Mouse (Mus musculus): ENCODE measurements around the gene Nodal. TPM values are rescaled to one million over a fixed set of nuclear protein-coding genes. Genes with fewer than 3 reads are reported as not detected.

Nodal gene
- polyA plus RNA-seq, 1 experiment from 2014 or later, result not detected

GRCm38 (mm10) chr10:61428416-61428815, 10.6 kb downstream of the Nodal start:
- Histone ChIP-seq H3K9ac (no peak overlapping the region), H3K9me3 (replicated peaks) (no peaks in the 10 kb centered on the region), H3K4me2 (no peak overlapping the region), H3K36me3 (peaks cover 40% of the 10 kb centered on the region), H3K27me3 (replicated peaks) (no peaks in the 10 kb centered on the region), H3K4me1 (replicated peaks) (peaks cover 26% of the 10 kb centered on the region), H3K27ac (ENCODE audit: poor library complexity, severe bottlenecking) (no peak overlapping the region), H3K4me3 (no peak overlapping the region)
- 69% methylated on average over 4 of the region's 4 CpGs for WGBS
- ATAC-seq (ENCODE audit: insufficient number of reproducible peaks, low FRiP score), result no peak

DNA sequence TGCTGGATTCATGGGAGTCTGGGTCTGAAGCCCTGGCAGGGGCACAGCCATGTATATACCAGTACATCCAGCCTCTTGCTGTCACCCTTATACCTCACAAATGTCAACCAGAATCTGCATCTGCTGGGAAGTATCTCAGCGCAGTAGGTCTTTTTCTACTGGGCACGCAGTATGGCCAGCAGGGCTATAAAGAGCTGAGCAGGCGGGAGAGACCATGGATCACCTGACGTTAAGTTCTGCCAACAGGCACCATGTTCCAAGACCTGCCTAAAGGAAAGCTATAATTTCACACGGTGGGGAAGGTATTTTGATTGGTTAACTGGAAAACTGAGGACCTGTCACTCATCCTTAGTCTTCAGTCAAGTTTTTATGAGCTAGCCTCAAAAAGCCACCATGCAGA, 11.3 kb downstream of the Nodal start:
- H3K4me2 ChIP-seq, result no peak overlapping the region
- H3K4me1 ChIP-seq (replicated peaks), result peaks cover 23% of the 10 kb centered on the region
- H3K36me3 ChIP-seq, result peaks cover 47% of the 10 kb centered on the region
- H3K9ac ChIP-seq, result no peak overlapping the region
- no peak for ATAC-seq (ENCODE audit: insufficient number of reproducible peaks, low FRiP score)
- WGBS, result 91% methylated on average over 5 of the region's 5 CpGs
- no peak overlapping the region for H3K27ac ChIP-seq (ENCODE audit: poor library complexity, severe bottlenecking)
- H3K27me3 ChIP-seq (replicated peaks), result no peaks in the 10 kb centered on the region
- no peak overlapping the region for H3K4me3 ChIP-seq
- H3K9me3 ChIP-seq (replicated peaks), result no peaks in the 10 kb centered on the region

DNA sequence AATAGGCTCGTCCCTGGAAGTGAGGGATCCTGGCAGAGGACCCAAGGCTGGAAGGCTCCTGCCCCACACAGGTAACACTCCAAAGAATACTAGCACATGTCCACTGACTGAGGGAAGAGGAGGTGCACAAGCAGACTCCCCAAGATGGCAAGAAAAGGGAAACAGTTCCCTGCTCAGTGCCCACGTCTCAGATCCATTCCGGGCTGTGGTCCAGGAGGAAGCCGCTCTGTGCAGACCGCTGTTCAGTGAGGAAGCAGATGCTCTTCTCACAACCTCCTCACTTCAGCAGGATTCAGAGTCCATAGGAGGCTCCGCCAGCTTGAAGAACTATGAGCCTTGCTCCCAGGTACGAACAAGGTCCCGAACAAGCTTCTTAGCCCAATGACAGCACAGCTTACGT, 13.6 kb downstream of the Nodal start:
- no peaks in the 10 kb centered on the region for H3K27me3 ChIP-seq (replicated peaks)
- H3K9me3 ChIP-seq (replicated peaks), result no peaks in the 10 kb centered on the region
- H3K36me3 ChIP-seq, result peaks cover 60% of the 10 kb centered on the region
- no peak overlapping the region for H3K4me2 ChIP-seq
- H3K4me1 ChIP-seq (replicated peaks), result peaks cover 6% of the 10 kb centered on the region
- ATAC-seq (ENCODE audit: insufficient number of reproducible peaks, low FRiP score), result no peak
- no peak overlapping the region for H3K9ac ChIP-seq
- H3K4me3 ChIP-seq, result no peak overlapping the region
- 97% methylated on average over 9 of the region's 9 CpGs for WGBS
- H3K27ac ChIP-seq (ENCODE audit: poor library complexity, severe bottlenecking), result no peak overlapping the region

DNA sequence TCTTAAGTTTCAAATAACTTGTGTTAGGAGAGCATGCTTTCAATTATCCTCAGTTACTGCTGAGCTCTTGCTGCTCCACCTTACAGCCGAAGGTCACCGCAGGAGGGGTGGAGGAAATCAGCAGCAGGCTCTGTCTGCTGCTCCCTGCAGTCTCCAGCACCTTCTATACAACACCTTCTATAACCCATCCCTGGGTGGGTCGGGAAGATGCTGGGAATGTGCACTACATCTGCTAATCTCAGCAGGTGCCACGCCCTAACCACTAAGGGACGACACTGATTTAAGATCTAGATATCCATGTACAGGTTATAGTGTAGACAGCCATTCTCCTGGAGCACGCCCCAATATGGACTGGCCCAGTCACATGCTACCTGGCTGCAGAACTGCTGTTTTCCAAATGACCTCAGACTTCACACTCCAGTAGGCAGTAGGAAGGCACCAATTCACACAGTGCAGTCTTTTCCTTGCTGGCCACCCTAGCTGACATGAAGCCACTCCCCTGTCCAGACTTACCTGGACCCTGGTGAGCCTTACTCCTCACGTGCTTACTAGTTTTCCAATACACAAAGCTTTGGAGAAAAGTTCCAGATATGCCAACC, 22.5 kb downstream of the Nodal start:
- ATAC-seq (ENCODE audit: insufficient number of reproducible peaks, low FRiP score), result no peak
- H3K4me2 ChIP-seq, result no peak overlapping the region

DNA sequence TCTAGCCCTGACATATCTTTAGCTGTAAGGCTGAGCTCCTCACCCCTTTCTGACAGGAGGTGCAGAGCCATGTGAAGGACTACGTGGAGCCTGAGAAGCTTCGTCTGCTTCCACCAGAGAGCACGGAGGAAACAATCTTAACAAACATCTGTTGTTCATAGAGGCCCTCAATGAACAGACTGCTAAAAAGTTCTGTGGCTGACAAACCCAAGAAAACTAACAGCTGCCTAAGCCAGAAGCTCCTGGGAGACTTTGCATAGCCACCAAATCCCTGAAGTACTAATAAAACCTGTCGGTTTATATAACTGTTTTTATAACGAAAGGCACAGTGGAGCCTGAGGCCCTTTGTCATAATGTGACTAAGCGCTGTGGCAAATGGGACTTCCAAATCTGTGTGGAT, 25.7 kb downstream of the Nodal start:
- 66% methylated on average over 6 of the region's 6 CpGs for WGBS
- H3K27me3 ChIP-seq (replicated peaks), result no peaks in the 10 kb centered on the region
- H3K9ac ChIP-seq, result no peak overlapping the region
- peaks cover 28% of the 10 kb centered on the region; the same call in 1 of the 2 replicates for H3K36me3 ChIP-seq
- H3K9me3 ChIP-seq (replicated peaks), result no peaks in the 10 kb centered on the region
- no peak for ATAC-seq (ENCODE audit: insufficient number of reproducible peaks, low FRiP score)
- no peak overlapping the region for H3K4me2 ChIP-seq
- no peak overlapping the region for H3K27ac ChIP-seq (ENCODE audit: poor library complexity, severe bottlenecking)
- peaks cover 64% of the 10 kb centered on the region for H3K4me1 ChIP-seq (replicated peaks)
- H3K4me3 ChIP-seq, result no peak overlapping the region

More for the DNA sequence above, 22.5 kb downstream of the Nodal start:
- Histone ChIP-seq H3K27me3 (replicated peaks) (no peaks in the 10 kb centered on the region), H3K9ac (no peak overlapping the region), H3K36me3 (peaks cover 12% of the 10 kb centered on the region; the same call in 1 of the 2 replicates), H3K9me3 (replicated peaks) (no peaks in the 10 kb centered on the region), H3K4me1 (replicated peaks) (peaks cover 35% of the 10 kb centered on the region), H3K27ac (ENCODE audit: poor library complexity, severe bottlenecking) (no peak overlapping the region), H3K4me3 (no peak overlapping the region)
- WGBS, result 90% methylated on average over 7 of the region's 7 CpGs

- ATAC-seq (ENCODE audit: insufficient number of reproducible peaks, low FRiP score), result no peak
- peaks cover 65% of the 10 kb centered on the region for H3K4me1 ChIP-seq (replicated peaks)
Observed at GRCm38 (mm10) chr10:61443876-61444275, 26.1 kb downstream of the Nodal start.

GRCm38 (mm10) chr10:61445016-61445415, 27.2 kb downstream of the Nodal start:
- H3K27me3 ChIP-seq (replicated peaks), result no peaks in the 10 kb centered on the region
- no peak overlapping the region for H3K9ac ChIP-seq
- peaks cover 74% of the 10 kb centered on the region for H3K4me1 ChIP-seq (replicated peaks)
- no peak for ATAC-seq (ENCODE audit: insufficient number of reproducible peaks, low FRiP score)
- H3K9me3 ChIP-seq (replicated peaks), result no peaks in the 10 kb centered on the region
- H3K27ac ChIP-seq (ENCODE audit: poor library complexity, severe bottlenecking), result no peak overlapping the region
- WGBS, result 87% methylated on average over 3 of the region's 3 CpGs
- H3K36me3 ChIP-seq, result peaks cover 23% of the 10 kb centered on the region; the same call in 1 of the 2 replicates
- no peak overlapping the region for H3K4me3 ChIP-seq
- H3K4me2 ChIP-seq, result no peak overlapping the region

More at GRCm38 (mm10) chr10:61443876-61444275, 26.1 kb downstream of the Nodal start:
- peaks cover 25% of the 10 kb centered on the region; the same call in 1 of the 2 replicates for H3K36me3 ChIP-seq
- H3K9ac ChIP-seq, result no peak overlapping the region
- no peaks in the 10 kb centered on the region for H3K27me3 ChIP-seq (replicated peaks)
- H3K4me3 ChIP-seq, result no peak overlapping the region
- H3K4me2 ChIP-seq, result no peak overlapping the region
- no peaks in the 10 kb centered on the region for H3K9me3 ChIP-seq (replicated peaks)
- 53% methylated on average over 1 of the region's 1 CpGs for WGBS
- no peak overlapping the region for H3K27ac ChIP-seq (ENCODE audit: poor library complexity, severe bottlenecking)

DNA sequence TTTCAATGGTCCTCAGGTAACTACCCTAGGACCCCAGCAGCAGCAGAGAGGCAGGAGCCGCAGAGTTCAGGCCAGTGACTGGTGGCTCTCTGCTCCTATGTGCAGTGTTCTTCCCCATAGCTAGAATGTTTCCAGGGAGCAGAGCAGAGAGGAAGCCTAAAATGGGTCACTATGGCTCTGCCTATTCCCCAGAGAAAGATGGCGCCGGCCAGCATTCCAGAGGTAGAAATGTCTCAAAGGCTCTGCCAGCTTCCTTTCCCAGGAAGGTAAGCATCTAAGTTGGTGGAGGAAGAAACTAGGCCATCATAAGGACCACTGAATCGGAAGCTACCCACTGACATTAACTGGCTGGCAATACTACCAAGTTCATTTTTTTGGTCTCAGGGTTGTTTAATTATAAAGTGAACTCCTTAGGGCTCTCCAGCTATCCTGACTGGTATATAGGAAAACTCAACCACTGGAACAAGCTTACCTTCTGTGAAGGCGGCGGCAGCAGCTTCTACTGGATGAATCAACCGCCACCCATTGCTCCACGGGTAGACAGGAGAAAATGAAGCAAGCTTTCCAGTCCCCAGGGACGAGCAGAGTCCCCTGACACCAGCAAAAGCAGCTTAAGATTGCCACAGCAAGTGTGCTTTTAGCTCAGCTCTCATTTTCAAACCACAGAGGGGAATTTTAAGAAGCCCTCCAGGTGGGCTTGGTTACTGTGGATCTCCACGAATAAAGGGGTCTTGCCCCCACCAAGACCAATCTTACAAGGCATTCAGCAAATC, 30.0 kb downstream of the Nodal start:
- peaks cover 83% of the 10 kb centered on the region for H3K4me1 ChIP-seq (replicated peaks)
- H3K9me3 ChIP-seq (replicated peaks), result no peaks in the 10 kb centered on the region
- no peak overlapping the region for H3K9ac ChIP-seq
- WGBS, result 83% methylated on average over 10 of the region's 10 CpGs
- ATAC-seq (ENCODE audit: insufficient number of reproducible peaks, low FRiP score), result no peak
- H3K27ac ChIP-seq (ENCODE audit: poor library complexity, severe bottlenecking), result no peak overlapping the region
- no peak overlapping the region for H3K4me3 ChIP-seq
- H3K36me3 ChIP-seq, result peaks cover 22% of the 10 kb centered on the region
- H3K4me2 ChIP-seq, result no peak overlapping the region
- no peaks in the 10 kb centered on the region for H3K27me3 ChIP-seq (replicated peaks)

- Histone ChIP-seq H3K9me3 (replicated peaks) (no peaks in the 10 kb centered on the region), H3K9ac (no peak overlapping the region), H3K4me3 (no peak overlapping the region), H3K36me3 (peaks cover 22% of the 10 kb centered on the region), H3K27ac (ENCODE audit: poor library complexity, severe bottlenecking) (no peak overlapping the region), H3K4me2 (no peak overlapping the region), H3K27me3 (replicated peaks) (no peaks in the 10 kb centered on the region), H3K4me1 (replicated peaks) (peaks cover 73% of the 10 kb centered on the region)
- no peak for ATAC-seq (ENCODE audit: insufficient number of reproducible peaks, low FRiP score)
- WGBS, result 47% methylated on average over 3 of the region's 3 CpGs
Observed at GRCm38 (mm10) chr10:61448834-61449233, 31.1 kb downstream of the Nodal start.

DNA sequence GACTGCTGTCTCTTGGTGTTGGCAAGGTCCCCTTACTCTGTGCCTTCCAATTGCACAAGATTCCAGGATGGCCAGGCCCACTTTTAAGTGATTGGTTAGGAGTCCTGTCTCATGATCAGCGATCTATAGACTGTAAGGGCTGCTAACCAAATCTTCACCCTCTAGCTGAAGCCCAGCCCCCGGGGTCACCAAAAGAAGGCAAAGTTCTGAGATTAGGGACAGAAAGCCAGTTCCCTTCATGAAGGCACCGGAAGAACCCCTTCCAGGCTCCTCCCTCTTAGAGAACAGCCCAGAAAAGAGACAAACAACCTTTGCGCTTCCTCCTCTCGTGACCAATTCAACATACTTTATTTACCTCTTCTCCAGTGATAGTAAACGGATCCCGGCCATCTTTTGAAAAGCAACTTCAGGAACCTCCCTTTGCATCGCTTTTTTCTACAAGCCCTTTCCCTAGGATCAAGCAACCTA, 33.7 kb downstream of the Nodal start:
- ATAC-seq (ENCODE audit: insufficient number of reproducible peaks, low FRiP score), result no peak
- 2% methylated on average over 8 of the region's 8 CpGs for WGBS
- peak overlapping the region; percentile 94 for H3K9ac ChIP-seq
- peak overlapping the region; percentile 77 for H3K27ac ChIP-seq (ENCODE audit: poor library complexity, severe bottlenecking)
- peaks cover 22% of the 10 kb centered on the region for H3K36me3 ChIP-seq
- no peaks in the 10 kb centered on the region for H3K27me3 ChIP-seq (replicated peaks)
- peaks cover 47% of the 10 kb centered on the region for H3K4me1 ChIP-seq (replicated peaks)
- H3K4me2 ChIP-seq, result peak overlapping the region; percentile 88
- peaks cover 4% of the 10 kb centered on the region; the same call in 1 of the 2 replicates for H3K9me3 ChIP-seq (replicated peaks)
- peak overlapping the region; percentile 96 for H3K4me3 ChIP-seq

DNA sequence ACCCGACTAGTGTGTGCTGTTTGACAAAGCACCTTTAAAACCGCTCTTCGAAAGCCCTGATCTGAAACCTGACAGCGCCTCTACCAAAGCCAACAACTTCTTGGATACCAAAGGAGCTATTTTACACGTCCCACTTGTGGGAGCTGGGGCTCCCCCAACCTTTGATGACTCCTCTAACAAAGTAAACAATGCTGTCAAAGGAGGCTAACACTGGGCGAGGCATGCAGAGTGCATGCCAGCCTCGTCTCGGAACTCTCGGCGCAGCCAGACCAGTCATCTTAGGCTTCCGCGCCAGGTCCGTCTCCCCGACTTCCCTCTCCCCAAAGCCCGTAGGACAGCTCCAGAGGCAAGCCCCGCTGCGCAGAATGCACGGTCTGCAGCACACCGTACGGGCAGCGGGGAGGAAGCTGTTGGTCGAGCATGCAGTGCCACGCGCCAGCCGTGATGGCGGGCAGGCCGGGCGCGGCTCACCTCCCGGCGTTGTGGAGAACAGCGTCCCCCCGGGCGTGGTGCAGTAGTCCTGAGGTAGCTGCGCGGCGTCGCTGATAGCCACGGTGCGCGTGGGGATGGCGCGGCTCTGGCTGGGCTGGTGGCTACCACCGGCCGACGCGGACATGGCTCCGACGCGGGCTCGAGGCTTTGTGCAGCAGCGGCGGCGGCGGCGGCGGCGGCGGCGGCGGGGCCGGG, 34.3 kb downstream of the Nodal start:
- peak; percentile 49 for ATAC-seq (ENCODE audit: insufficient number of reproducible peaks, low FRiP score)
- peak overlapping the region; percentile 94 for H3K9ac ChIP-seq
- peaks cover 17% of the 10 kb centered on the region for H3K36me3 ChIP-seq
- peak overlapping the region; percentile 77 for H3K27ac ChIP-seq (ENCODE audit: poor library complexity, severe bottlenecking)
- WGBS, result under 1% methylated on average over 62 of the region's 62 CpGs
- peak overlapping the region; percentile 88 for H3K4me2 ChIP-seq
- H3K27me3 ChIP-seq (replicated peaks), result no peaks in the 10 kb centered on the region
- H3K4me1 ChIP-seq (replicated peaks), result peaks cover 41% of the 10 kb centered on the region
- peak overlapping the region; percentile 96 for H3K4me3 ChIP-seq
- peaks cover 4% of the 10 kb centered on the region; the same call in 1 of the 2 replicates for H3K9me3 ChIP-seq (replicated peaks)

Measured in heart, embryonic 12.5 days (tissue).